Mouse (Mus musculus): ENCODE measurements around the gene Dgkb.

DNA sequence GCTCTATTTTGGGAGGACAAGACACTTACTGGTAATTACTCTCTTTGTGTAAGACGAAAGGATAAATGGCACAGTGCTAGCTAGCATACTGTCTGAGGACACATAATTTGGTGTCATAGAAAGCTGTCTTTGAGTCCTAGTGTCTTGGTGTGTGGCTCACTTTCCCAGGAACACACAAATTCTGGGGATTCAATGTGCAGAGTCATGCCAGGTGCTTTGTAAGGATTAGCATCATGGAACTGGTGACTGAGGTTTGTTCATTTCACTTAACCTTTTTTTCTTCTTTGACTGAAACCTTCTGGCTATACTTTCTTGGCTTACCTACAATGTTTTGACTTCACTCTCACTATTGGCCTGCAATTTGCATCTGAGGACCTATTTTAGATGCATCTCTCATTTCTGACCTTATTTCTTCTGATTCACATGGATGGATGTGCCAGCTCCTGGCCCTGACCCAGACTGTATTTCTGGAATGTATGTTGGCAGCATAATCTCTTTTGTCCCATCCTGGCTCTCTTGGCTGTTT is 170.6 kb downstream of the Dgkb start:
- no peak for TF ChIP-seq CTCF (IDR thresholded peaks at IDR 0.05; ENCODE audit: borderline replicate concordance, extremely low read depth, insufficient read depth, insufficient read length)
- no peak for TF ChIP-seq POLR2A (IDR thresholded peaks at IDR 0.05; ENCODE audit: borderline replicate concordance, extremely low read depth, insufficient read depth, insufficient read length, poor library complexity, severe bottlenecking)

Measured in brain, embryonic 14.5 days (tissue).